Mouse (Mus musculus): ENCODE data around the gene Cdhr1.

DNA sequence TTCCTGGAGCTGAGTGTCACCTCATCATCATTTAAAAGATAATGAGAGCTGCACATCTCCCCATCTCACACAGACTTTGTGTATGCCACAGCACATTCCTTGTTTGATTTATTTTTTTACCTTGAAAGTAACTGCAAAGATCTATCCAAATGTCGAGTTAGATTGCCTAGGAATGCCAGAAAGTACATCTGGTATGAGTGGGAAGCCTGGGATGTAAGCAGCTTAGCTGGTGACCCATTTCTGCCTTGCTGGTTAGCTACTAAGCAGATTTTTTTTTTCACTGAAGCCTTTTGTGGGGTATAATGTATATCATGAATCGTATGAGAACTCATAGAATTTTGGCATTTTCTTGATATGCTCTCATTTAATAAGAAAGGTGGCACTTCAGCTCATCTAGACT, 31.5 kb downstream of the Cdhr1 start:
- TF ChIP-seq GATA1 (IDR thresholded peaks at IDR 0.05; ENCODE audit: borderline replicate concordance, low read length) (no peak), FLI1 (IDR thresholded peaks at IDR 0.05; ENCODE audit: low read length) (no peak)
